Mouse (Mus musculus) erythroblast, adult 5-6 weeks (primary cell): ENCODE measurements around the gene Cox7b. TPM values are rescaled to one million over a fixed set of nuclear protein-coding genes. Genes with fewer than 3 reads are reported as not detected.
"Not testable (repeated sequence)": the region's sequence is repeated elsewhere in the genome, so short reads cannot be mapped to it uniquely, and the experiment has no call there.

Source experiments
- ATAC-seq: replicated peaks from 2 replicates; pipeline ENCODE4 v1.8.0; 2016; ENCODE audit warnings: moderate number of reproducible peaks, mild to moderate bottlenecking, moderate TSS enrichment, inconsistent platforms; ENCODE audit not compliant: poor library complexity, low FRiP score, severe bottlenecking
- total RNA-seq, 2 experiments: library from RNA; stranded (forward) in 1 of 2; stranded (reverse) in 1 of 2; fragments of 150-400 nt in 1 of 2; fragments of 200-764, 138-1000 nt in 1 of 2; gene quantifications; 2 replicates each; pipeline versions ENCODE4 v1.2.3 to v1.2.4; 2015 to 2017; ENCODE audit warnings: low replicate concordance in 2 of 2

Cox7b gene
- 56.0 and 80.1 TPM in 2 replicates for total RNA-seq (2015; ENCODE audit: low replicate concordance)
- 68.3 and 132 TPM in 2 replicates for total RNA-seq (2017; ENCODE audit: low replicate concordance)

GRCm38 (mm10) chrX:106015571-106016322, at the start of gene Cox7b:
TSS of gene Cox7b (plus strand) at chrX:106015700.
- ATAC-seq, result peak; percentile 76

GRCm38 (mm10) chrX:106001605-106002004, 13.9 kb upstream of the Cox7b start:
- no peak for ATAC-seq

DNA sequence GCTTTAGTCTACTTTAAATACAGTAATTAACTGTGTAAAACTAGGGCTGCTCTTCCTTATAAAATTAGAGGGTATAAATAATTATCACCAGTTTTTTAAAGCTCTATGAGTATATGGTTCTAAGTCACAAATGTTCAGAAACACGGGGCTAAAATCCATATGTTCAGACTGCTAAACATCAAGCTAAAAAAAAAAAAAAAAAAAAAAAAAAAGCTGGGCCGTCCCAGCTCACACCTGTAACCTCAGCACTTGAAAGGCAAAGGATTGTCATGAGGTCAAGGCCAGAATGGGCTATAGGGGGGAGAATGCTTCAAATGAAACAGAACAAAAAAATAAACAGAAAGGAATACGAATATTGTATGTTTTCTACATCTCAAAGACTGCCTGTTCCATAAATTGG, 4.7 kb upstream of the Cox7b start:
- no peak for ATAC-seq

DNA sequence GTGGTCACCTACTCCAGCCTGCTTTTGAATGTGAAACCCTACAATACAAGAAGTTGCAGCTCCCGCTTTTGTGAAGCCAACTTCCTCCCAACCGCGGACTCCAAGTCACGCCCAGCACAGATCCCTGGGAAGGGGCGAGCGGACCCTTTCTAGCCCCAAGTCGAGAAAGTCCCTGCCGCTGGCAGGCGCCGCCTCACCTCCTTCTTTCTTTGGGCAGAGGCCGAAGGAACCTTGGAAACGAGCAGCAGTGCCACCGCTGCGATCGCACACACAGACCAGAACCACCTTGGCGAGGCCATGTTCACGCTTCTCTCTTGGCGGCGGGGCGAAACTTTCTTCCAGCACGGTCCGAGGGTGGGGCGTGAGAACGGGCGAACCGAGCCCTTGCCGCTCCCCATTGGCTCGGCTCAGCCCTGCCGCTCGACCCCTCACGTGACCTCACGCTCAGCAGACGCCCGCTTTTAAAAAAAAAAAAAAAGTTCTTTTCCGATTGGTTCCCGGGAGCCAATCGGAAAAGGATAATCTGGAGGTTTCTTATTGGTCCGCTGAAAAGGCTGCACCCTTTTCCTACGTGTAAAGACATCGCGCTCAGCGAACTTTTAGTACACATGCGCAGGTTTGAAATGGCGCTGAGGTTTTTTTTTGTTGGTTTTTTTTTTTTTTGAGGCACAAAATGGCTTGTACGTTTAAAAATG, 3.9 kb upstream of the Cox7b start, which contains the start of gene Magt1:
Gene Magt1 (minus strand): TSS at position 442 of the 695 bp plus-strand sequence.
- ATAC-seq, result peak; percentile 91

DNA sequence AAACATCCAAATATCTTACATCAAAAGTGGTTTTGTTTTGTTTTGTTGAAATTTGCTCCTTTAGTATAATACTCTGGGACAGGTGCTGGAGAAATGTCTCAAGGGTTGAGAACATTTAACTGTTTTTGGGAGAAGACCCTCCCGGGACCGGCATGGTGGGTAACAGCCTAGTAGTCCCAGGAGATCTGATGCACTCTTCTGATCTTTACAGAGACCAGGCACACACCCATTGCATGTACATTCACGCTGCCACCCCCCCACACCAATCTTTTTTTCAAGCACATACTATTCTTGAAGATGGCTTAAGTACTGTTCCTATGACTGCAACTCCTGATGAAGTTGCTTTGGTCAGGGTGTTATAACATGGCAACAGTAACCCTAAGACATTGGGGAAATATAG, 2.9 kb upstream of the Cox7b start:
- no peak for ATAC-seq

- no peak for ATAC-seq
Observed at GRCm38 (mm10) chrX:106013217-106013616, 2.3 kb upstream of the Cox7b start.

- ATAC-seq, result not testable (repeated sequence)
Observed at GRCm38 (mm10) chrX:106014741-106015377, 641 bp upstream of the Cox7b start.

GRCm38 (mm10) chrX:106017102-106017501, 1.6 kb downstream of the Cox7b start:
- no peak for ATAC-seq

- no peak for ATAC-seq
Observed at GRCm38 (mm10) chrX:106017516-106017915, 2.0 kb downstream of the Cox7b start.

DNA sequence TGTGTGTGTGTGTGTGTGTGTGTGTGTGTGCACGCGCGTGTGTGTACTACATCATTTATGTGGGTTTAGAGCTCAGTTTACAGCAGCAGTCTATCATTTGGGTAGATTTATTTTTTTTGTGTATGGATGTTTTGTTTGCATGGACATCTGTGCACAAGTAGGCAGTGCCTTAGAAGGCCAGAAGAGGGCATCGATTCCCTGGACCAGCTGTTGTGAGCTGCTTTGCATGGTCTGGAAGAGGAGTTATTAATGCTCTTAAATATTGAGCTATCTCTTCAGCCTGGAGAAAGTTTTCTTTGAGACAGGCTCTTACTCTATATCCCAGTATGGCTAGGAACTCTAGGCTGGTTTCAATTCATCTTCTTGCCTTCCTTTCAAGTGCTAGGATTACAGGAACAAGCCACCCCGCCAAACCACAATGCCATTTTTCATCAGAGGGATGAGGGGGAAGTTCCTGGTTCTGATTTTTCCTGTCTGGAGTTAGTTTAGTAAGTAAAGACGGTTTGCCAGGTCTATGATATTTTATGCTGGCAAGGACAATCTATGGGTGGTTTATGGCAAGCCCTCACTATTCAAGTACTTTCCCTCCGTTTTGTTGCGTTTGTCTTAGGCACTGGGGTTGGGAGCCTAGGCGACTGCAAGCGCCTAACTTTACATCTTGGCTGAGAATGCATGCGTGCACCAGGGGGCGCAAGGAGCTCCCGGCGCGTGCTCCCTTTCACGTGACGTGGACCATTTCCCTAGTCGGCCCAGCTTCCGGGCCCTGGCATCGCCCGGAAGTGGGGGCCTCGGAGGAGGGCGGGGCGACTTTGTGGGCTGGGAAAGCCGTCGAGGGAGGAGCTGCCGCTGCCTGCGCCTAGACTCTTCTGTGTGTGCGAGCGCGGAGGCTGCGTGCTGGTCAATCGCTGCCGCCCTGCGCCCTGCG, 11.2 kb downstream of the Cox7b start, which contains the start of gene Atp7a:
Gene Atp7a (plus strand): TSS at position 859 of the 925 bp plus-strand sequence.
- ATAC-seq, result peak; percentile 99

- ATAC-seq, result no peak
Observed at GRCm38 (mm10) chrX:106027343-106027674, 11.8 kb downstream of the Cox7b start.

- no peak for ATAC-seq
Observed at GRCm38 (mm10) chrX:106030176-106030575, 14.7 kb downstream of the Cox7b start.

DNA sequence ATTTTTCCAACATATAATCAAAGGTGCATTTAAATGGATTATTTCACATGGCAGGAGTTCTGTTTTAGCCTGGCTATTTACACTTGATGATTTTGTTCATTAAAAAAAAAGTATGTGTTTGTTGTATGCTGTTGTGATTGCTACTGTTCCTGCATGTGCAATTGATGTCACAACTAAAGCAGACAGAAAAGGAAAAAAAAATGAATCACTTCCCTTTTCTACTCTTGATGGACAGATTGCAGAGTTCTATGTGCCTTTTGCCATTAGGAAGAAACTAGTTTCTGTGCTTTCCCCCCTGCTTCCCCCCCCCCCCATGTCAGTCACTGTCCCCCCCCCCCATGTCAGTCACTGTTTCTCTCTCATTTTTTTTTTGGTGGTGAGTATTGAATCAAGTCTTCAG, 15.6 kb downstream of the Cox7b start:
- ATAC-seq, result no peak

GRCm38 (mm10) chrX:106035727-106036126, 20.2 kb downstream of the Cox7b start:
- ATAC-seq, result no peak

DNA sequence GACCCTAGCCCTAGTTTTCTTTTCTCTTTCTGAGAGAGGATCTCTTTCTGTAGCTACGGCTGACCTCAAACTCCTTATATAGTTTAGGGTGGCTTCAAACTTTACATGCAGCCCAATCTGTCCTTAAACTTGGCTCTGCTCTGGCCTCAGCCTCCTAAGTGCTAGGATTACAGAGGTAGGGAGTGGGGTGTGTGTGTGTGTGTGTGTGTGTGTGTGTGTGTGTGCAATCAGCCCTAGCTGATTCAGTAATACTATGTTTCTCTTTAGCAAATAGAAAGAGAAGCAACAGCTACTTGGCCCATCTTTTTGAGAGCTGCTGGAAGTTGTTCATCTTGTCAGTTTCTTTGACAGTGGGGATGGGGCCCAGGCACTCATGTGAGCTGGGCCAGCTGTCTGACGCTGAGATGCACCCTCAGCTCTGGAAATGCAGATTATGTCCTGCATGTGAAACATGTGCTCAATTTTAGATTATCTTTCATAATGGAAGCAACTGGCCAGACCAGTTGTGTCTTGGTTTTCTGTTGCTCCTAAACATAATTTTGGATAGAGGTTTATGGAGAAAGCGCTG, 21.8 kb downstream of the Cox7b start:
- ATAC-seq, result no peak

GRCm38 (mm10) chrX:106043863-106044617, 28.5 kb downstream of the Cox7b start:
- peak; percentile 83 for ATAC-seq

- no peak for ATAC-seq
Observed at GRCm38 (mm10) chrX:106045455-106045854, 30.0 kb downstream of the Cox7b start.

DNA sequence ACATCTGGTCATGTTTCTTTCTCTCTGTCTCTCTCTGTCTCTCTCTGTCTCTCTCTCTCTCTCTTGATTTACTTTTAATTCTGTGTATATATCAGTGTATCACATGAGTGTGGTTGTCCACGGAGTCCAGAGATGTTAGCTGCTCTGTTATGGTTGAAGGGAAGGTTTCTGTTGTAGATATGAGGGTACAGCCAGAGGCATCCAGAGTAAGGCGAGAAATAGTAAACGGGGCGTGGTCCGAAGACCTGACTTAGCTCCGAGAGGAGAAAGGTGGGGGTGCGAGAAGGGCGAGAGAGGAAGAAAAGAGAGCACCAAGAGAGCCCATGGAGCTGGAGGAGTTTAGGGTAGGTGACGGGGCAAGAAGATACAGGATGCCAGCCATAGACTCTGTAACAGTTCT, 30.4 kb downstream of the Cox7b start:
- ATAC-seq, result peak; percentile 60

DNA sequence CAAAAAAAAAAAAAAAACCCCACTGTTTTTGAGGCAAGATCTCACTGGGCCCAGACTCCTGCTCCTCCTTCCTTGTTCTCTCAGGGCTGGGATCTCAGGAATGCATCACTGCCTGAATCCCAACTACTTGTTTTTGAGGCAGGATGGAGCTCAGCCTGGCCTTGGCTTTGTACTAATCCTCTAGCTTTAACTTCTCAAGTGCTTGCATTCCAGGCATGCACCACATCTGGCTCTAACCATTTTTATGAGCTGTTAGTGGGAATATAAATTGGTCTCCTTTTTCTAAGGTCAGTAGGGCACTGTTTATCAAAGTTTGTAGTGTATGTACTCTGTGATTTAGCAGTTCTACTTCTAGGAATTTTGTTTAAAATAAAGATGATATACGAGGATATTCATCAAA, 32.7 kb downstream of the Cox7b start:
- no peak for ATAC-seq
